Mouse (Mus musculus): ENCODE measurements around the gene Pcsk4.

- peak; percentile 88 for TF ChIP-seq CTCF (IDR thresholded peaks at IDR 0.05)
- TF ChIP-seq POLR2A (IDR thresholded peaks at IDR 0.05; ENCODE audit: insufficient read depth, low read depth, low read length) = no peak; the same call in 1 of the 2 replicates
- TF ChIP-seq EP300 (IDR thresholded peaks at IDR 0.05; ENCODE audit: insufficient read depth, low read depth, low read length) = peak; percentile 57; the same call in 1 of the 2 replicates
Observed at GRCm38 (mm10) chr10:80295618-80296425, 33.5 kb downstream of the Pcsk4 start, which contains the start of gene Apc2.
